Mouse (Mus musculus) liver, embryonic 14.5 days (tissue): ENCODE results near the gene Cpsf4.

Source experiments
- CTCF ChIP-seq: IDR thresholded peaks from 2 replicates; pipeline ENCODE4 v1.5.1; 2016; ENCODE audit warnings: antibody characterized with exemption, low read depth, control low read depth
- EP300 ChIP-seq: IDR thresholded peaks from 2 replicates; pipeline ENCODE4 v1.6.1; 2016; ENCODE audit warnings: antibody characterized with exemption, low read depth

- TF ChIP-seq CTCF (no peak), EP300 (no peak)
Measured at GRCm38 (mm10) chr5:145200387-145200786, 33.4 kb downstream of the Cpsf4 start.
